Mouse (Mus musculus) kidney, adult 2 months (tissue): ENCODE data around the gene Lingo3.

Experiments used
- CTCF ChIP-seq: fragments of 200-500 bp; conservative IDR thresholded peaks from 2 replicates; pipeline ENCODE4 v1.5.1; 2011; ENCODE audit warnings: low read depth, mild to moderate bottlenecking, control low read depth, low read length, moderate library complexity, mixed read lengths; ENCODE audit not compliant: insufficient read depth, insufficient read length
- POLR2A ChIP-seq: fragments of 200-500 bp; IDR thresholded peaks from one replicate; pipeline ENCODE4 v1.6.1; 2011; ENCODE audit warnings: low read depth, low read length, control low read depth

GRCm38 (mm10) chr10:80855749-80856073, 11.9 kb upstream of the Lingo3 start:
- TF ChIP-seq CTCF (no peak), POLR2A (no peak)
